Mouse (Mus musculus): ENCODE data around the gene Lrba. TPM values are rescaled to one million over a fixed set of nuclear protein-coding genes. Genes with fewer than 3 reads are reported as not detected.

Lrba gene
- polyA plus RNA-seq, 1 experiment: 16.8 TPM

- Histone ChIP-seq H3K4me1 (ENCODE audit: control insufficient read depth, insufficient read depth, insufficient read length, low read length) (no peaks in the 10 kb centered on the region), H3K27ac (replicated peaks; ENCODE audit: low read depth, low read length) (peak overlapping the region; percentile 62), H3K4me3 (ENCODE audit: insufficient read depth, low read depth, low read length) (peak overlapping the region; percentile 93)
Observed at GRCm38 (mm10) chr3:86223634-86224313, 706 bp upstream of the Lrba start.

GRCm38 (mm10) chr3:86224314-86224563 lies 241 bp upstream of the Lrba start:
- Histone ChIP-seq H3K27ac (replicated peaks; ENCODE audit: low read depth, low read length) (peak overlapping the region; percentile 62), H3K4me1 (ENCODE audit: control insufficient read depth, insufficient read depth, insufficient read length, low read length) (no peaks in the 10 kb centered on the region), H3K4me3 (ENCODE audit: insufficient read depth, low read depth, low read length) (peak overlapping the region; percentile 93)

GRCm38 (mm10) chr3:86231532-86232086 lies 7.1 kb downstream of the Lrba start:
- Histone ChIP-seq H3K4me3 (ENCODE audit: insufficient read depth, low read depth, low read length) (no peak overlapping the region), H3K4me1 (ENCODE audit: control insufficient read depth, insufficient read depth, insufficient read length, low read length) (no peaks in the 10 kb centered on the region), H3K27ac (replicated peaks; ENCODE audit: low read depth, low read length) (no peak overlapping the region)

GRCm38 (mm10) chr3:86247193-86247592 lies 22.7 kb downstream of the Lrba start:
- Histone ChIP-seq H3K27ac (replicated peaks; ENCODE audit: low read depth, low read length) (no peak overlapping the region), H3K4me1 (ENCODE audit: control insufficient read depth, insufficient read depth, insufficient read length, low read length) (no peaks in the 10 kb centered on the region), H3K4me3 (ENCODE audit: insufficient read depth, low read depth, low read length) (no peak overlapping the region)

- Histone ChIP-seq H3K4me1 (ENCODE audit: control insufficient read depth, insufficient read depth, insufficient read length, low read length) (peaks cover 2% of the 10 kb centered on the region; the same call in 1 of the 2 replicates), H3K27ac (replicated peaks; ENCODE audit: low read depth, low read length) (no peak overlapping the region), H3K4me3 (ENCODE audit: insufficient read depth, low read depth, low read length) (no peak overlapping the region)
Observed at GRCm38 (mm10) chr3:86251212-86251611, 26.7 kb downstream of the Lrba start.

GRCm38 (mm10) chr3:86252588-86252987 lies 28.1 kb downstream of the Lrba start:
- Histone ChIP-seq H3K4me1 (ENCODE audit: control insufficient read depth, insufficient read depth, insufficient read length, low read length) (peaks cover 2% of the 10 kb centered on the region; the same call in 1 of the 2 replicates), H3K27ac (replicated peaks; ENCODE audit: low read depth, low read length) (no peak overlapping the region), H3K4me3 (ENCODE audit: insufficient read depth, low read depth, low read length) (no peak overlapping the region)

GRCm38 (mm10) chr3:86253071-86253470 lies 28.6 kb downstream of the Lrba start:
- Histone ChIP-seq H3K4me1 (ENCODE audit: control insufficient read depth, insufficient read depth, insufficient read length, low read length) (peaks cover 2% of the 10 kb centered on the region; the same call in 1 of the 2 replicates), H3K4me3 (ENCODE audit: insufficient read depth, low read depth, low read length) (no peak overlapping the region), H3K27ac (replicated peaks; ENCODE audit: low read depth, low read length) (no peak overlapping the region)

- peaks cover 2% of the 10 kb centered on the region; the same call in 1 of the 2 replicates for H3K4me1 ChIP-seq (ENCODE audit: control insufficient read depth, insufficient read depth, insufficient read length, low read length)
- H3K4me3 ChIP-seq (ENCODE audit: insufficient read depth, low read depth, low read length): no peak overlapping the region
- no peak overlapping the region for H3K27ac ChIP-seq (replicated peaks; ENCODE audit: low read depth, low read length)
Observed at GRCm38 (mm10) chr3:86253791-86254190, 29.3 kb downstream of the Lrba start.

- no peak overlapping the region for H3K27ac ChIP-seq (replicated peaks; ENCODE audit: low read depth, low read length)
- no peaks in the 10 kb centered on the region for H3K4me1 ChIP-seq (ENCODE audit: control insufficient read depth, insufficient read depth, insufficient read length, low read length)
- no peak overlapping the region for H3K4me3 ChIP-seq (ENCODE audit: insufficient read depth, low read depth, low read length)
Observed at GRCm38 (mm10) chr3:86268074-86268702, 43.7 kb downstream of the Lrba start.

GRCm38 (mm10) chr3:86275651-86276050 lies 51.2 kb downstream of the Lrba start:
- no peak overlapping the region for H3K27ac ChIP-seq (replicated peaks; ENCODE audit: low read depth, low read length)

GRCm38 (mm10) chr3:86291326-86291725 lies 66.8 kb downstream of the Lrba start:
- Histone ChIP-seq H3K4me1 (ENCODE audit: control insufficient read depth, insufficient read depth, insufficient read length, low read length) (no peaks in the 10 kb centered on the region), H3K27ac (replicated peaks; ENCODE audit: low read depth, low read length) (no peak overlapping the region), H3K4me3 (ENCODE audit: insufficient read depth, low read depth, low read length) (no peak overlapping the region)

More at GRCm38 (mm10) chr3:86275651-86276050, 51.2 kb downstream of the Lrba start:
- Histone ChIP-seq H3K4me1 (ENCODE audit: control insufficient read depth, insufficient read depth, insufficient read length, low read length) (no peaks in the 10 kb centered on the region), H3K4me3 (ENCODE audit: insufficient read depth, low read depth, low read length) (no peak overlapping the region)

GRCm38 (mm10) chr3:86294866-86295265 lies 70.4 kb downstream of the Lrba start:
- Histone ChIP-seq H3K27ac (replicated peaks; ENCODE audit: low read depth, low read length) (no peak overlapping the region), H3K4me3 (ENCODE audit: insufficient read depth, low read depth, low read length) (no peak overlapping the region), H3K4me1 (ENCODE audit: control insufficient read depth, insufficient read depth, insufficient read length, low read length) (no peaks in the 10 kb centered on the region)

- Histone ChIP-seq H3K4me3 (ENCODE audit: insufficient read depth, low read depth, low read length) (no peak overlapping the region), H3K27ac (replicated peaks; ENCODE audit: low read depth, low read length) (no peak overlapping the region), H3K4me1 (ENCODE audit: control insufficient read depth, insufficient read depth, insufficient read length, low read length) (no peaks in the 10 kb centered on the region)
Observed at GRCm38 (mm10) chr3:86296214-86296613, 71.7 kb downstream of the Lrba start.

GRCm38 (mm10) chr3:86308833-86309232 lies 84.4 kb downstream of the Lrba start:
- H3K27ac ChIP-seq (replicated peaks; ENCODE audit: low read depth, low read length): no peak overlapping the region
- H3K4me3 ChIP-seq (ENCODE audit: insufficient read depth, low read depth, low read length): no peak overlapping the region
- no peaks in the 10 kb centered on the region for H3K4me1 ChIP-seq (ENCODE audit: control insufficient read depth, insufficient read depth, insufficient read length, low read length)

GRCm38 (mm10) chr3:86310216-86310615 lies 85.7 kb downstream of the Lrba start:
- H3K4me3 ChIP-seq (ENCODE audit: insufficient read depth, low read depth, low read length): no peak overlapping the region
- no peak overlapping the region for H3K27ac ChIP-seq (replicated peaks; ENCODE audit: low read depth, low read length)
- H3K4me1 ChIP-seq (ENCODE audit: control insufficient read depth, insufficient read depth, insufficient read length, low read length): no peaks in the 10 kb centered on the region

- no peak overlapping the region for H3K27ac ChIP-seq (replicated peaks; ENCODE audit: low read depth, low read length)
- H3K4me3 ChIP-seq (ENCODE audit: insufficient read depth, low read depth, low read length): no peak overlapping the region
- H3K4me1 ChIP-seq (ENCODE audit: control insufficient read depth, insufficient read depth, insufficient read length, low read length): no peaks in the 10 kb centered on the region
Observed at GRCm38 (mm10) chr3:86311406-86311805, 86.9 kb downstream of the Lrba start.
